Mouse (Mus musculus) left cerebral cortex, adult 11 months (tissue): ENCODE measurements around the gene Olfr536.
"Not testable (repeated sequence)": the region's sequence is repeated elsewhere in the genome, so short reads cannot be mapped to it uniquely, and the experiment has no call there.

ENCODE experiments used
- DNase-seq: peaks from one replicate; pipeline ENCODE4 v3.0.0; 2022; ENCODE audit warnings: low spot score

The Olfr536 gene

DNA sequence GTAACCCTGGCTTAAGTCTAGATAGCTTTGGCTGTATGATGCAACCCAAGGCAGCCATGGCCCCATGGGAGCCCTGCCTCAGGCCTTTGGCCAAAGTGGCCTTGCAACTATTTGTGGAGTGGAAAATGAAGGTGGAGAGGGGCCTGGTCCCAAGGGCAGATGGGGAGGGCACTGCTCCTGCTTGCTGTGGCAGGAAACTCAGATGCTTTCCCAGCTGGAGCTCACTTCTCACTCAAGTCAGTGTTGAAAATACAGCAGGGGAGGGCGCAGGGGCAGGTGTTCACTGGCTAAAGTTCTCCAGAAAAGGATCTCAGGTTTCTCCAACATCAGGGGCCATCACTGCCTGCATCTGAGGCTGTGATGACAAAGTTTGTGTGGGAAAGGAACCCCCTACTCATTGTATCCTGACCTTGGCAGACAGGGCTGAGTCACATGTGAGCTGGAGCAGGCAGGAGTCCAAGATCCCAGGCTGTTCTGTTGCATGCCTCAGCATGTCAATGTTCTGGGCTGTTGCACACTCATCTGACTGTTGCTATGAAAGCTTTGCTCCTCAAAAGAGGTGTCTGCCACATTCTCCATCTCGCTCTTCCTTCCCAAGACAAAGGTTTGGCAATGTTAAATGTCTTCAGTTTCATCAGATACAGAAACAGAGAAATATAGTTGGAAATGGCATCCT lies at the start of gene Olfr536:
Olfr536 (minus strand) TSS at position 51 of the 676 bp plus-strand sequence.
- not testable (repeated sequence) for DNase-seq

DNA sequence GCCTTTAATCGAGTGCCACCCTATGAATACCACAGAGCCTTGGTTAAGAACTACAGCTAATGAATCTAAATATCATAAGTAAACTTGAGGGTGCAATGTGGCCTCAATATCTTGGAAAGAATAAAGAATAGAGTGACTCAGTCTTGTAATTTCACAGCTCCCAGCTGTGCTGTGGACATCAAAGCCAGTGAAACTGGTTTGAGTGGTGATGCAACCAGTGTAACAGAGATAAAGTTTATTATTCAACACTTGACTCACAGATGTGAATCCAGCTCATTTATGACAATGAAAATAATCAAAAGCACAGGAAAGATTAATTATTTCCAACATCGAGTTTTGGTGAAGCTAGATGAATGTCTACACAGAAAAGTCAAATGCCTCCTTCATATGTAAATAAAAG lies 32.5 kb upstream of the Olfr536 start:
- DNase-seq = no peak

DNA sequence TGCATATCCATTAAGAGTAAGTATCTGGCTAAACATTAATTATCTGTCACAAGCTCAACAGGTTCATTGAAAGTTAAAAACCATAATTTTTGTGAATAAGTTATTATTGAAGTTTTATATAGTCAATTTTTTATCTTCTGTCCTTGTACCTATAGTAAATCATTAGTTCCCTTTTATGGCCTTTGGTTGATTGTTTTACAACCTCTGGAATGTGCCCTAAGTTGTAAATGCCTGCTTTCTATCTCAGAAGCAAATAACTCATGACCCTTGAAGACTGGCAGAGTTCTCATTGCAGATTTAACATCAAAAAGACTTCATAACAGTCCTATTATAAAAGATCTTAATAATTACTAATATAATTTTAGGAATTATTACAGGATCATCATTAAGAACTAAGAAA lies 12.5 kb downstream of the Olfr536 start:
- DNase-seq = no peak

DNA sequence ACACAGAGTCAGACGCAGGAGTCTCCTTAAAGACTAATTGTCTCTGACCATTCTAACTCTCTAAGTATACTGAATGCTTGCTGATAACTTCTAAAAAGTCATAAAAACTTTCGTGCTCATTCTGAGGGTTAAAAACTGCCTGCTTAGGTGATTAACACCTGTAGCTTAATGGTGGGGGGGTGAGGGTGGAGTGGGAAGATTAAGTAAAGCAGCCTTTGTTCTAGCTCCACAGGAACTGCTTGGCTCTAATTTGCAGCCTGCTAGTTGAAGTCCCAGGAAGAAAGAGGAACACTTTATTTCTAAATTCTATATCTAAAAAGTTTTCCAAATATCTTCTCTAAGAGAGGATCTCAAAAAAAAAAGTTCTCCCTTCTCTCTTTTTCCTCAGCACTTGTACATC lies 13.0 kb downstream of the Olfr536 start:
- DNase-seq = no peak

DNA sequence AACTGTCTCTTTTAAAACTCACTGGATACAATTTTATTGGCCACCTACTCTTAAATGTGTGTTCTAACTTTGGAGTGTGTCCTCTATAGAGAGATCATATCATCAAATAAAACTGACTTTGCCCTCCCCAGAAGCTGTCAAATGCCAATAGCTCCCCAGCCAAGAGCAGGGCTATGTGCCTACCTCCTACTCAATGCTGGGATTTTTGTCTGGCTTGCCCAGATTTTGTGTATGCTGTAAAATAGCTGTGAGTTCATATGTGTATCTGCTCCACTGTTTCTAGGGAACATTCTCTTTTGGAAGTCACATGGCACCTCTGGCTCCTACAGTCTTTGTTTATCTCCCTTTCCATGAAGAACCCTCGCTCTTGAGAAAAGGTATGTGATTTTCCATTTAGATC lies 18.2 kb downstream of the Olfr536 start:
- DNase-seq = no peak

DNA sequence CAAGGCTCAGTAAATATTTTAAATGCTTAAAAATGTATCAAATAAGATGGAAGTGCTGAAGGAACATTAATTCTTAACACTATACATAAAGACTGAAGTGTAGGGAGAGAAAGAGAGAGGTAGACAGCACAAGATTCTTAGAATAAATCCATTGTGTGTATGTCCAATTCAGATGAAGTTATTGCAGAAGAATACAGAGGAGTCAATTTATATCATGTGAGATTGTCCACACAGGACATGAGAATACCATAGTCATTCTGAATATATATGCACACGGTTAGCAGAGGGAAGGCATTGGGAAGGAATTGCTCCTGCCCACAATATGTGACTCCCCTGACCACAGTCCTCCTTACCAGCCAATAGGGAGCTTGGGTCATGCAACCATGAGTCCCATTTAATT lies 23.3 kb downstream of the Olfr536 start, which contains the start of gene Olfr535:
Olfr535 (plus strand) TSS at position 301 of the 400 bp plus-strand sequence.
- DNase-seq = no peak

DNA sequence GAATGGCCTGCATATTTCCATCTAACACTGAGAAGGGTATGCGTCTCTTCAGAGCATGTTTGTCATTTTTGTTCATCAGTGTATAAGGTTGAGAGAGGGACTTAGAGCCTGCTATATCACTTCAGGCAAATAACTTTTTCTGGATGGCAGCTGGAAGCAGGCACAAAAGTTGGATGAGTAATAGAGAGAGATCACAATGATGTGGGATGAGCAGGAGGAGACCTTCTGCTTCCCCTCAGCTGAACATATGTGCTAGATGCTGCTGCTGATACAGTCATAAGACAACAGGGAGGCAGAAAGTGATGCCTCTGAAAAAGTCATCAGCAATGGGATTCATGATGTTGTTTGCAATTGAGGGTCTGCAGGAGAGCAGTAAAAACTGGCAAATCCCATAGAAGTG lies 28.5 kb downstream of the Olfr536 start:
- peak; percentile 39 for DNase-seq

DNA sequence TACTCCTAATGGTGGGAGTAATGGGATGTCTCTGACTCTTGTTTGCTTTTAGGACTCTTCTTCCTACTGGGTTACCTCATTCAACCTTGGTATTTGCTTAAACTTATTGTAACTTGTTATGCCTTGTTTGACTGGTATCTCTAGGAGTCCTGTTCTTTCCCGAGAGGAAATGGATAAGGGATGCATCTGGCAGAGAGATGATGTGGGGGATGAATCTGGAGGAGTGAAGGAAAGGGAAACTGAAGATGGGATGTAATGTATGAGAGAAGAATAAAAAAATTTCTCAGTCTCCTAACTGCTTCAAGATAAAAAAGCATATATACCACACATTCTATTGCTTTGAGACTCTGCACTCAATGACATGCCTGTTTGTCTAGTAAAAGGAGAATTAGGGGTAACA lies 29.3 kb downstream of the Olfr536 start:
- DNase-seq = no peak

DNA sequence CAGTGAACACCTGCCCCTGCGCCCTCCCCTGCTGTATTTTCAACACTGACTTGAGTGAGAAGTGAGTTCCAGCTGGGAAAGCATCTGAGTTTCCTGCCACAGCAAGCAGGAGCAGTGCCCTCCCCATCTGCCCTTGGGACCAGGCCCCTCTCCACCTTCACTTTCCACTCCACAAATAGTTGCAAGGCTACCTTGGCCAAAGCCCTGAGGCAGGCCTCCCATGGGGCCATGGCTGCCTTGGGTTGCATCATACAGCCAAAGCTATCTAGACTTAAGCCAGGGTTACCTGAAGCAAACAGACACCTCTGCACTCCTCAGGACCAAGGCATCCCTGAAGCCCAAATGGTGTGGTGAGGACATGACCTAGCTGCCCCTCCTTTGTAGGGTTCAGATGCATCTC lies 44.1 kb downstream of the Olfr536 start, which contains the start of gene Olfr533:
Olfr533 (plus strand) TSS at position 301 of the 400 bp plus-strand sequence.
- DNase-seq = not testable (repeated sequence)
